14 mouse cellular contexts compared by ENCODE assay signal in the genomic region with DNA sequence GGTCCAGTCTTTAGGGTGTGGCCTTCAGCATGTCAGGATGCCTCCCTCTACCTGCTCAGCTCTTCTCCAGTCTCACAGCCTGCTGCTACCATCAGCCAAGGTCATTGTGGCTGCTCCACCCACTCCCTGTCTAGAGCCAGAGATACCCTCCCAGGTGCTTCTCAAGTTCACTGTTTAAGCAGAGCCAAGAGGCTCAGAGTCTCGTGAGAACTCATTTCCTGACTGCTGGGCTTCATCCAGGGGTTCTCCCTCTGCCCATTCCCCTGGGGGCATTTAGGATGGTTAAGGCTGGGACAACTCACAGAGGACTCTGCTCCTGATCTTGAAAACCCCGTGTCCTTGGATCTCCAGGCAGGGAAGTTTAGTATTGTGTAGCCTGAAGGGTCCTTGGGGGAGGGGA.
"Had no signal": no experiment of that assay in that cellular context is flagged by ENCODE, and none has a peak within 500 bp of the region (broad histone marks: within the 10 kb centered on the region; RNA-seq: fewer than 3 reads in every experiment).

No protein-coding gene starts in this region.

- H3K4me3 ChIP-seq: kidney, embryonic 15.5 days; left cerebral cortex, adult 2 months; limb, embryonic 10.5 days; liver, embryonic 15.5 days; megakaryocyte, embryonic 14.5 days; stomach, embryonic 15.5 days had no signal

- DNase-seq: kidney, postnatal 14 days; lung, adult 2 months; lung, postnatal 10 days; right cerebral cortex, postnatal 14 days; thymus, postnatal 36 days had no signal

- H3K9ac ChIP-seq: kidney, embryonic 15.5 days; liver, embryonic 15.5 days; stomach, embryonic 15.5 days had no signal

- H3K9me3 ChIP-seq: kidney, embryonic 15.5 days; limb, embryonic 10.5 days; liver, embryonic 15.5 days; stomach, embryonic 15.5 days had no signal

- H3K36me3 ChIP-seq: kidney, embryonic 15.5 days; limb, embryonic 10.5 days; liver, embryonic 15.5 days; stomach, embryonic 15.5 days had no signal

- H3K4me1 ChIP-seq: kidney, embryonic 15.5 days; liver, embryonic 15.5 days; megakaryocyte, embryonic 14.5 days; stomach, embryonic 15.5 days had no signal

- H3K4me2 ChIP-seq: kidney, embryonic 15.5 days; liver, embryonic 11.5 days; liver, embryonic 15.5 days; midbrain, embryonic 11.5 days; stomach, embryonic 15.5 days had no signal

- H3K27ac ChIP-seq: kidney, embryonic 15.5 days; left cerebral cortex, adult 2 months; limb, embryonic 10.5 days; liver, embryonic 15.5 days; macrophage; stomach, embryonic 15.5 days had no signal

- H3K27me3 ChIP-seq: kidney, embryonic 15.5 days; liver, embryonic 15.5 days; stomach, embryonic 15.5 days had no signal
